Mouse (Mus musculus) heart, postnatal 0 days (tissue): ENCODE results near the gene Asic3. TPM values are rescaled to one million over a fixed set of nuclear protein-coding genes. Genes with fewer than 3 reads are reported as not detected.

ENCODE experiments used
- ATAC-seq: fragments of 200-750 bp; cut with Nextera tagmentation; 2 replicates; pipeline ENCODE4 v1.8.0; 2017; ENCODE audit warnings: low read depth, moderate number of reproducible peaks, moderate library complexity; ENCODE audit not compliant: insufficient read depth
- DNase-seq: peaks from one replicate; pipeline ENCODE4 v3.0.0-alpha.2; 2016; ENCODE audit warnings: low spot score
- H3K27ac ChIP-seq: fragments of 300-500 bp; sonication (generic); 2 replicates; pipeline ENCODE4 v1.5.1; 2014; ENCODE audit warnings: low read depth, mild to moderate bottlenecking
- H3K27me3 ChIP-seq: fragments of 300-500 bp; sonication (generic); 2 replicates; pipeline ENCODE4 v1.6.1; 2014; ENCODE audit warnings: low read length, mixed read lengths; ENCODE audit not compliant: control insufficient read depth, insufficient read depth
- H3K36me3 ChIP-seq: fragments of 300-500 bp; sonication (generic); replicated peaks from 2 replicates; pipeline ENCODE4 v1.6.1; 2014; ENCODE audit warnings: low read length, mixed read lengths; ENCODE audit not compliant: control insufficient read depth, insufficient read depth
- H3K4me1 ChIP-seq: fragments of 300-500 bp; sonication (generic); 2 replicates; pipeline ENCODE4 v1.6.1; 2014; ENCODE audit warnings: antibody characterized with exemption; ENCODE audit not compliant: control insufficient read depth, insufficient read depth
- H3K4me2 ChIP-seq: fragments of 300-500 bp; sonication (generic); 2 replicates; pipeline ENCODE4 v1.6.1; 2014; ENCODE audit warnings: low read depth, mild to moderate bottlenecking, low read length, moderate library complexity
- H3K4me3 ChIP-seq: fragments of 300-500 bp; sonication (generic); 2 replicates; pipeline ENCODE4 v1.5.1; 2014; ENCODE audit warnings: low read depth, low read length
- H3K9ac ChIP-seq: fragments of 300-500 bp; sonication (generic); replicated peaks from 2 replicates; pipeline ENCODE4 v1.6.1; 2014; ENCODE audit warnings: low read depth, low read length, mixed read lengths
- H3K9me3 ChIP-seq: fragments of 300-500 bp; sonication (generic); replicated peaks from 2 replicates; pipeline ENCODE4 v1.6.1; 2016; ENCODE audit warnings: low read length; ENCODE audit not compliant: control insufficient read depth
- CTCF ChIP-seq: IDR thresholded peaks from 2 replicates; pipeline ENCODE4 v1.5.1; 2016; ENCODE audit warnings: antibody characterized with exemption, control low read depth, low read depth
- EP300 ChIP-seq: IDR thresholded peaks from 2 replicates; pipeline ENCODE4 v1.6.1; 2016; ENCODE audit warnings: antibody characterized with exemption, low read depth
- WGBS: fragments of 180-500 bp; shearing (Covaris S2); extraction: QIAGEN DNeasy Blood & Tissue Kit; methylation state at CpG from one replicate; pipeline ENCODE4 v1.1.7; 2014; 5-methylcytosine and 5-hydroxymethylcytosine counted together
- polyA plus RNA-seq: library from polyadenylated mRNA; unstranded; fragments of >200 nt; fragmentation: Nextera tagmentation; extraction: Ambion mirVana; gene quantifications from 2 replicates; pipeline ENCODE4 v1.2.1, GENCODE M21; 2015
- total RNA-seq: library from RNA; depleted of rRNA; stranded (reverse); fragments of >200 nt; gene quantifications from 2 replicates; pipeline ENCODE4 v1.2.3, GENCODE M21; 2014; ENCODE audit warnings: low replicate concordance

Gene Asic3
- total and polyA plus RNA-seq, 2 experiments from 2014 or later: 0.10 TPM; not detected in 1

DNA sequence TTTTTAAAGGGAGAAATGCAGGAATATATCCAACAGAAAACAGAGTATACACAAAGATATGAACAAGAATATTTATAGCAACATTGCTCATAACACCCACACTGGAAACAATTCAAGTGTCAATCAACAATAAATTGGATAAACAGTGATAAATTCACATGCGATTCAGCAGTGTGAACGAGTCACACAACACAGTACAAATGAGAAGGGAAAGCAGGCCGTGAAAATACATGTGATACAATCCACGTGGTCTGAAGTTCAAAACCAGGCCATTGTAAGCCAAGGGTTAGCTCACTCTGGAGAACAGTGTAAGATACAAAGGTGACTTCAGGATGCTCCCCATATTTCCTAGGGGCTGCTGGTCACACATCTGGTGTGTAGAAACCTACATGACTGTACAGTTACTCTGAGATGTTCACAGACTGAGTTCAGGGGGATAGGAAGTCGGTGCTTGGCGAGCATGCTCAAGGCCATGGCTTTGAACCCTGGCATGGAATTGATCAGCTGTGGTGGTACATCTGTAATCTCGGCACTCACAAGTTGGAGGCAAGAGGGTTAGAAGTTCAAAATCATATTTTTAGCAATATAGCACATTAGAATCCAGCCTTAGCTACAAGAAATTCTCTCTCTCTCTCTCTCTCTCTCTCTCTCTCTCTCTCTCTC lies 38.4 kb upstream of the Asic3 start:
- Histone ChIP-seq H3K4me3 (no peak overlapping the region), H3K4me2 (no peak overlapping the region), H3K36me3 (0 out of 2 replicates have a peak, but pooled peaks cover 11% of the 10 kb centered on the region), H3K4me1 (peaks cover 12% of the 10 kb centered on the region), H3K9me3 (no peaks in the 10 kb centered on the region), H3K27ac (no peak overlapping the region), H3K27me3 (no peaks in the 10 kb centered on the region), H3K9ac (no peak overlapping the region)
- TF ChIP-seq CTCF (no peak), EP300 (no peak)
- no peak for DNase-seq
- WGBS: 37% methylated on average over 7 of the region's 7 CpGs
- no peak for ATAC-seq

DNA sequence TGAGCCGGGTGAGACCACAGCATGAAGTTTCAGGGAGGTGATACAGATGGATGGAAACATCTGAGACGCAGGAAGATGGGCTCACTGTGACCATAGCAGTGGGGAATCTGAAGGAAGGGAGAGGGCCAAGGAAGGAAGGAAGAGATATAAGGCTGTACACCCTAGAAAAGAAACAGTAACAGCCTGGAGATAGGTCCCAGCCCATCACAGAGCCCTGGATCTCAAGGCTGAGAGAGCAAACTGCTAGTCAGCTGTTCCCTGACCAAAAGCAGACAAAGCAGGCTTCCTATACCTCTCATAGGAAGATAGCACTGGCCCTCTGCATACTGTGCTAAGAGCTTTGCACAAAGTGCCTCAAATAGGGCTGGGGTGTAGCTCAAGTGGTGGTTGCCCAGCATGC lies 34.5 kb upstream of the Asic3 start:
- 79% methylated on average over 2 of the region's 2 CpGs for WGBS
- no peaks in the 10 kb centered on the region for H3K9me3 ChIP-seq
- no peak for DNase-seq
- H3K4me3 ChIP-seq: no peak overlapping the region
- no peak for TF ChIP-seq CTCF
- TF ChIP-seq EP300: no peak
- H3K27me3 ChIP-seq: no peaks in the 10 kb centered on the region
- no peak overlapping the region for H3K27ac ChIP-seq
- peaks cover 9% of the 10 kb centered on the region; the same call in 1 of the 2 replicates for H3K36me3 ChIP-seq
- H3K4me1 ChIP-seq: peaks cover 18% of the 10 kb centered on the region
- ATAC-seq: no peak
- no peak overlapping the region for H3K4me2 ChIP-seq
- no peak overlapping the region for H3K9ac ChIP-seq

DNA sequence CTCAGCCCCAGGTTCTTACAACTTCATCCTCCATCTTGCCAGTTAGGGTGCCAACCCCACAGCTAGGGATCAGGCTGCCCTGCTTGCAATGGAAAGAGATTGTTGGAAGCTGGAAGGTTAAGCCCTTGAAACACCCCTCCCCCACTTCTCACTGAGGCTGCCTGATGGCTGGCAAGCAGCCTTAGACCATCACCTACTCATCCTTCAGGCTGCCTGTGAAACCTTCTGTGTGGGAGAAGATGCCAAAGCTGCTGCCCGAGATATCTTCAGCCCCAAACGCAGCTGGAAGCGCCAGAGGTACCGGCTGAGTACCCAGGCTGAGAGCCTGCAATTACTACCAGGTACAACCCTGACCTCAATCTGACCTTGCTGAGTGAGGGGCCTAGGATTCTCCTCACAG lies 33.7 kb upstream of the Asic3 start:
- H3K4me3 ChIP-seq: no peak overlapping the region
- no peaks in the 10 kb centered on the region for H3K27me3 ChIP-seq
- no peak overlapping the region for H3K4me2 ChIP-seq
- no peak overlapping the region for H3K9ac ChIP-seq
- H3K9me3 ChIP-seq: no peaks in the 10 kb centered on the region
- DNase-seq: no peak
- peaks cover 9% of the 10 kb centered on the region; the same call in 1 of the 2 replicates for H3K36me3 ChIP-seq
- H3K4me1 ChIP-seq: peaks cover 18% of the 10 kb centered on the region
- no peak for ATAC-seq
- WGBS: 61% methylated on average over 4 of the region's 4 CpGs
- TF ChIP-seq CTCF (no peak), EP300 (no peak)
- H3K27ac ChIP-seq: no peak overlapping the region

DNA sequence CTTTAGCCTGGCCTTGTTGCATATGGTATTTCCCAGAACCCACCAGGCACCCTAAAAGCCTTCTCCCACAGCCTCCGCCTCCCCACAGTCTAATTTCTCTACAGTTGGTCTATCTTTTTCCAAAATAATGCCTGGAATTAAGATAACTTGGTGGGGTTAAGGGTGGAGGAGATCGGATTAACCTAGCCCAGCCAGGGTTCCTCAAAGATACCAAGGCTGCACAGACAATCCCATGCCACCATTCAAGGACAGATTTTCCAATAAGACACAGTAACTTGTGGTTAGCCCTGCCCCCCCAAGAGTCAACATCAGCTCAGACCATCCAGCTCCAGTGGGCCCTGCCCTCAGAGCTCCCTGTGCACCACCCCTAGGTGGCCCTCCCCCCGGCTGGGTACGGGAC lies 32.7 kb upstream of the Asic3 start:
- H3K9ac ChIP-seq: no peak overlapping the region
- H3K36me3 ChIP-seq: peaks cover 9% of the 10 kb centered on the region; the same call in 1 of the 2 replicates
- H3K4me1 ChIP-seq: peaks cover 19% of the 10 kb centered on the region; the same call in 1 of the 2 replicates
- WGBS: 85% methylated on average over 4 of the region's 4 CpGs
- TF ChIP-seq CTCF: no peak
- no peak for TF ChIP-seq EP300
- DNase-seq (no peak), ATAC-seq (no peak)
- no peak overlapping the region for H3K4me2 ChIP-seq
- no peaks in the 10 kb centered on the region for H3K27me3 ChIP-seq
- H3K9me3 ChIP-seq: no peaks in the 10 kb centered on the region
- no peak overlapping the region for H3K4me3 ChIP-seq
- no peak overlapping the region for H3K27ac ChIP-seq

DNA sequence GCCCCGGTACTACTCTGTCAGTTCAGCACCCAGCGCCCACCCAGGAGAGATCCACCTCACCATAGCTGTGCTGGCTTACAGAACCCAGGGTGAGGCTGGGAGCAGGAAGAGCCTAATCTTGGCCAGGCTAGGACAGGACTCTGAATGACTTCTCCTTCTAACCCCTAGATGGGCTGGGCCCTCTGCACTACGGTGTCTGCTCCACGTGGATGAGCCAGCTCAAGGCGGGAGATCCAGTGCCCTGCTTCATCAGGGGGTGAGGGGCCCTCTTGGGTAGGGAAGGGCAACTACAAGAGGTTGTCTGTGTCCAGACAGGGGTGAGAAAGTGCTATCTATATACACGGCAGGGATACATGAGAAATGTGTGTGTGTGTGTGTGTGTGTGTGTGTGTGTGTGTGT lies 31.7 kb upstream of the Asic3 start:
- H3K36me3 ChIP-seq: peaks cover 9% of the 10 kb centered on the region; the same call in 1 of the 2 replicates
- H3K27me3 ChIP-seq: 0 out of 2 replicates have a peak, but pooled peaks cover 6% of the 10 kb centered on the region
- no peak overlapping the region for H3K9ac ChIP-seq
- no peak for TF ChIP-seq CTCF
- TF ChIP-seq EP300: no peak
- ATAC-seq (no peak), DNase-seq (no peak)
- no peak overlapping the region for H3K4me3 ChIP-seq
- H3K9me3 ChIP-seq: no peaks in the 10 kb centered on the region
- H3K4me1 ChIP-seq: peaks cover 20% of the 10 kb centered on the region; the same call in 1 of the 2 replicates
- no peak overlapping the region for H3K4me2 ChIP-seq
- no peak overlapping the region for H3K27ac ChIP-seq
- 76% methylated on average over 6 of the region's 6 CpGs for WGBS
